Mouse (Mus musculus) lung, embryonic 14.5 days (tissue): ENCODE measurements around the gene Gnat1. TPM values are rescaled to one million over a fixed set of nuclear protein-coding genes. Genes with fewer than 3 reads are reported as not detected.

Source experiments
- ATAC-seq: fragments of 200-750 bp; cut with Nextera tagmentation; 2 replicates; pipeline ENCODE4 v1.8.0; 2017; ENCODE audit warnings: mild to moderate bottlenecking, moderate TSS enrichment, moderate library complexity; ENCODE audit not compliant: insufficient read depth
- DNase-seq: peaks from one replicate; pipeline ENCODE4 v3.0.0-alpha.2; 2015
- H3K27ac ChIP-seq: fragments of 300-500 bp; sonication (generic); 2 replicates; pipeline ENCODE4 v1.5.1; 2014; ENCODE audit warnings: low read depth, mild to moderate bottlenecking, moderate library complexity
- H3K27me3 ChIP-seq: fragments of 300-500 bp; sonication (generic); 2 replicates; pipeline ENCODE4 v1.6.1; 2014; ENCODE audit warnings: low read length, control low read depth; ENCODE audit not compliant: insufficient read depth
- H3K36me3 ChIP-seq: fragments of 300-500 bp; sonication (generic); 2 replicates; pipeline ENCODE4 v1.6.1; 2014; ENCODE audit warnings: control low read depth; ENCODE audit not compliant: insufficient read depth
- H3K4me1 ChIP-seq: fragments of 300-500 bp; sonication (generic); 2 replicates; pipeline ENCODE4 v1.6.1; 2014; ENCODE audit warnings: antibody characterized with exemption, control low read depth; ENCODE audit not compliant: insufficient read depth
- H3K4me2 ChIP-seq: fragments of 300-500 bp; sonication (generic); 2 replicates; pipeline ENCODE4 v1.6.1; 2014; ENCODE audit warnings: mild to moderate bottlenecking
- H3K4me3 ChIP-seq: fragments of 300-500 bp; sonication (generic); 2 replicates; pipeline ENCODE4 v1.5.1; 2014; ENCODE audit warnings: low read depth, low read length
- H3K9ac ChIP-seq: fragments of 300-500 bp; sonication (generic); 2 replicates; pipeline ENCODE4 v1.6.1; 2014
- H3K9me3 ChIP-seq: fragments of 300-500 bp; sonication (generic); 2 replicates; pipeline ENCODE4 v1.6.1; 2016; ENCODE audit warnings: low read depth, low read length, control low read depth
- CTCF ChIP-seq: IDR thresholded peaks from 2 replicates; pipeline ENCODE4 v1.5.1; 2016; ENCODE audit warnings: antibody characterized with exemption, low read depth
- WGBS: fragments of 180-500 bp; shearing (Covaris S2); extraction: QIAGEN DNeasy Blood & Tissue Kit; methylation state at CpG from one replicate; pipeline ENCODE4 v1.1.7; 2014; 5-methylcytosine and 5-hydroxymethylcytosine counted together
- polyA plus RNA-seq: library from polyadenylated mRNA; unstranded; fragments of >200 nt; fragmentation: Nextera tagmentation; extraction: Ambion mirVana; gene quantifications from 2 replicates; pipeline ENCODE4 v1.2.1, GENCODE M21; 2014

The Gnat1 gene
- polyA plus RNA-seq, 1 experiment from 2014 or later: 0.89 TPM

GRCm38 (mm10) chr9:107631311-107631826, 48.1 kb downstream of the Gnat1 start:
- no peaks in the 10 kb centered on the region for H3K9me3 ChIP-seq
- ATAC-seq (no peak), DNase-seq (no peak)
- no peak for TF ChIP-seq CTCF
- peak overlapping the region; percentile 99; the same call in 1 of the 2 replicates for H3K4me2 ChIP-seq
- H3K36me3 ChIP-seq: peaks cover 21% of the 10 kb centered on the region
- 70% methylated on average over 9 of the region's 9 CpGs for WGBS
- no peaks in the 10 kb centered on the region for H3K27me3 ChIP-seq
- peaks cover 51% of the 10 kb centered on the region for H3K4me1 ChIP-seq
- peak overlapping the region; percentile 93; the same call in 1 of the 2 replicates for H3K27ac ChIP-seq
- no peak overlapping the region for H3K4me3 ChIP-seq
- H3K9ac ChIP-seq: 0 out of 2 replicates have a peak overlapping the region, but pooled peaks have one; percentile 5

- H3K27ac ChIP-seq: peak overlapping the region; percentile 39
- no peaks in the 10 kb centered on the region for H3K27me3 ChIP-seq
- WGBS: 14% methylated on average over 4 of the region's 4 CpGs
- peak overlapping the region; percentile 48 for H3K4me2 ChIP-seq
- no peak for TF ChIP-seq CTCF
- no peaks in the 10 kb centered on the region for H3K9me3 ChIP-seq
- peaks cover 28% of the 10 kb centered on the region for H3K36me3 ChIP-seq
- H3K4me1 ChIP-seq: peaks cover 46% of the 10 kb centered on the region
- no peak for DNase-seq
- peak overlapping the region; percentile 14; the same call in 1 of the 2 replicates for H3K9ac ChIP-seq
- ATAC-seq: no peak
- no peak overlapping the region for H3K4me3 ChIP-seq
Measured at GRCm38 (mm10) chr9:107630576-107630975, 48.9 kb downstream of the Gnat1 start.

- 22% methylated on average over 14 of the region's 14 CpGs for WGBS
- Histone ChIP-seq H3K27me3 (no peaks in the 10 kb centered on the region), H3K27ac (peak overlapping the region; percentile 39), H3K36me3 (peaks cover 34% of the 10 kb centered on the region), H3K4me3 (no peak overlapping the region), H3K4me2 (peak overlapping the region; percentile 48), H3K9ac (peak overlapping the region; percentile 14), H3K9me3 (no peaks in the 10 kb centered on the region), H3K4me1 (peaks cover 46% of the 10 kb centered on the region)
- ATAC-seq (no peak), DNase-seq (peak; percentile 37)
- TF ChIP-seq CTCF: no peak
Measured at GRCm38 (mm10) chr9:107629901-107630425, 49.5 kb downstream of the Gnat1 start.

- Histone ChIP-seq H3K9me3 (no peaks in the 10 kb centered on the region), H3K4me2 (peak overlapping the region; percentile 48; the same call in 1 of the 2 replicates), H3K4me1 (peaks cover 46% of the 10 kb centered on the region), H3K4me3 (no peak overlapping the region), H3K27me3 (no peaks in the 10 kb centered on the region), H3K36me3 (peaks cover 40% of the 10 kb centered on the region), H3K27ac (peak overlapping the region; percentile 39), H3K9ac (no peak overlapping the region)
- WGBS: 37% methylated on average over 4 of the region's 4 CpGs
- TF ChIP-seq CTCF: no peak
- DNase-seq (no peak), ATAC-seq (no peak)
Measured at GRCm38 (mm10) chr9:107629411-107629730, 50.1 kb downstream of the Gnat1 start.

- Histone ChIP-seq H3K4me2 (peak overlapping the region; percentile 48), H3K9me3 (no peaks in the 10 kb centered on the region), H3K4me1 (peaks cover 46% of the 10 kb centered on the region), H3K27ac (peak overlapping the region; percentile 75), H3K27me3 (no peaks in the 10 kb centered on the region), H3K9ac (peak overlapping the region; percentile 27), H3K4me3 (no peak overlapping the region), H3K36me3 (peaks cover 43% of the 10 kb centered on the region)
- DNase-seq (peak; percentile 74), ATAC-seq (0 out of 2 replicates have a peak, but pooled peaks have one; percentile 7)
- WGBS: 38% methylated on average over 13 of the region's 15 CpGs
- no peak for TF ChIP-seq CTCF
Measured at GRCm38 (mm10) chr9:107628721-107629410, 50.6 kb downstream of the Gnat1 start.

GRCm38 (mm10) chr9:107627387-107628255, 51.9 kb downstream of the Gnat1 start:
- H3K36me3 ChIP-seq: peaks cover 54% of the 10 kb centered on the region
- DNase-seq: no peak
- 33% methylated on average over 20 of the region's 20 CpGs for WGBS
- H3K4me3 ChIP-seq: no peak overlapping the region
- peak overlapping the region; percentile 42 for H3K9ac ChIP-seq
- peak overlapping the region; percentile 75 for H3K27ac ChIP-seq
- ATAC-seq: no peak
- TF ChIP-seq CTCF: no peak
- no peaks in the 10 kb centered on the region for H3K9me3 ChIP-seq
- peak overlapping the region; percentile 48 for H3K4me2 ChIP-seq
- no peaks in the 10 kb centered on the region for H3K27me3 ChIP-seq
- peaks cover 46% of the 10 kb centered on the region for H3K4me1 ChIP-seq
